Mouse (Mus musculus): Measurements from ENCODE around the gene Plxnb2. TPM values are rescaled to one million over a fixed set of nuclear protein-coding genes. Genes with fewer than 3 reads are reported as not detected.

The Plxnb2 gene
- total and polyA plus RNA-seq, 2 experiments from 2014 or later = 64.7 to 274 TPM

DNA sequence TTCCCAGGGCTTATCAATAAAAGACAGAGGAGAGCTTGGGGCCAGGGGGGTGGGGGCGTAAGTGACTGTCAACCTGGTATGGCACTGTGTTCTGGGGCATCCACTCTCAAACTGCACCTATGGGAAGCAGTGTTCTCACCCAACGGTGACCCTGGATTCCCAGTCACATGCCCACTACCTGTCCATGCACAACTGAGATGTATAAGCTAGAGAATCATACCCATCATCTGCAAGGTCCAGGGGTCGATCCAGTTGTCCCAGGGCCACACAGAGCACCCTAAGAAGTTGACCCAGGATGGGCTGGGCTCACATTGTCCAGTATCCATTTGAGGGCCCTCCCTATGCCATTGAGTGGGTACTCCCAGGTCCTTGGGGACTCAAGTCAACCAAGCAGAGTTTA lies 56.3 kb downstream of the Plxnb2 start:
- no peak for DNase-seq (ENCODE audit: low spot score)
- H3K4me3 ChIP-seq (ENCODE audit: low read length) = no peak overlapping the region
- TF ChIP-seq CTCF (IDR thresholded peaks at IDR 0.05; ENCODE audit: low read depth) = no peak
- H3K27ac ChIP-seq = peak overlapping the region; percentile 93; the same call in 1 of the 2 replicates
- WGBS = 91% methylated on average over 3 of the region's 3 CpGs
- H3K4me2 ChIP-seq (ENCODE audit: low read depth, low read length) = no peak overlapping the region
- no peaks in the 10 kb centered on the region for H3K9me3 ChIP-seq (ENCODE audit: low read length)
- no peaks in the 10 kb centered on the region for H3K36me3 ChIP-seq (ENCODE audit: insufficient read depth, low read length)
- no peak for ATAC-seq
- H3K9ac ChIP-seq (replicated peaks; ENCODE audit: low read length) = peak overlapping the region; percentile 83; the same call in 1 of the 2 replicates
- peaks cover 33% of the 10 kb centered on the region for H3K4me1 ChIP-seq (ENCODE audit: insufficient read depth, low read length)
- no peaks in the 10 kb centered on the region for H3K27me3 ChIP-seq (ENCODE audit: insufficient read depth, low read length)

DNA sequence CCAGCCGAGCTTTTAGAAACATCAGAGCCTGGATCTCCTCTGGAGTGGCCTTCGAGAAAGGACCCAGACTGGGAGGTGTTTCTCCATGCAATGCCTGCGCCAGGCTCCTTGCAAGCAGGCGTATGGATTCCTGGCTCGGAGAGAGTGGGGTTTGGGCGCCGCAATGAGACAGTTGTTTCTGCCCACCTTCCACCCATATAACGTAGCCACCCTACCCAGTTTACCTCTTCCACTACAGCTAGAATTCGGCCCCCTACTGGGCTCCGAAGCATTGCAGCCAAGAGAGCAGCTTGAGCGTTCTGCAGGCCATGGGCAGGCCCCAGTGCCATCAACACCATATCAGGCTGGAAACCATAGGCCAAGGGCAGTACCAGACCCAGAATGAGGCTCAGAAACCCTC lies 57.0 kb downstream of the Plxnb2 start:
- peak; percentile 34; the same call in 1 of the 2 replicates for ATAC-seq
- Histone ChIP-seq H3K4me1 (ENCODE audit: insufficient read depth, low read length) (peaks cover 29% of the 10 kb centered on the region), H3K27ac (peak overlapping the region; percentile 93), H3K4me2 (ENCODE audit: low read depth, low read length) (peak overlapping the region; percentile 85), H3K9ac (replicated peaks; ENCODE audit: low read length) (peak overlapping the region; percentile 83), H3K36me3 (ENCODE audit: insufficient read depth, low read length) (no peaks in the 10 kb centered on the region), H3K9me3 (ENCODE audit: low read length) (no peaks in the 10 kb centered on the region), H3K27me3 (ENCODE audit: insufficient read depth, low read length) (no peaks in the 10 kb centered on the region), H3K4me3 (ENCODE audit: low read length) (peak overlapping the region; percentile 69)
- DNase-seq (ENCODE audit: low spot score) = peak; percentile 74
- 30% methylated on average over 11 of the region's 11 CpGs for WGBS
- peak; percentile 62 for TF ChIP-seq CTCF (IDR thresholded peaks at IDR 0.05; ENCODE audit: low read depth)

GRCm38 (mm10) chr15:89122649-89123366 lies 57.8 kb downstream of the Plxnb2 start, which contains the start of gene Tubgcp6:
Tubgcp6 (minus strand) TSS chr15:89123112.
- Histone ChIP-seq H3K9ac (replicated peaks; ENCODE audit: low read length) (peak within 1 kb of the TSS; percentile 83), H3K27me3 (ENCODE audit: insufficient read depth, low read length) (no peaks in the 10 kb centered on the region), H3K27ac (peak within 1 kb of the TSS; percentile 93), H3K4me1 (ENCODE audit: insufficient read depth, low read length) (peaks cover 26% of the 10 kb centered on the region), H3K4me2 (ENCODE audit: low read depth, low read length) (peak within 1 kb of the TSS; percentile 85), H3K9me3 (ENCODE audit: low read length) (no peaks in the 10 kb centered on the region), H3K36me3 (ENCODE audit: insufficient read depth, low read length) (no peaks in the 10 kb centered on the region), H3K4me3 (ENCODE audit: low read length) (peak within 1 kb of the TSS; percentile 69)
- TF ChIP-seq CTCF (IDR thresholded peaks at IDR 0.05; ENCODE audit: low read depth) = no peak
- WGBS = under 1% methylated on average over 47 of the region's 47 CpGs
- DNase-seq (ENCODE audit: low spot score) (peak; percentile 99), ATAC-seq (peak; percentile 87)

DNA sequence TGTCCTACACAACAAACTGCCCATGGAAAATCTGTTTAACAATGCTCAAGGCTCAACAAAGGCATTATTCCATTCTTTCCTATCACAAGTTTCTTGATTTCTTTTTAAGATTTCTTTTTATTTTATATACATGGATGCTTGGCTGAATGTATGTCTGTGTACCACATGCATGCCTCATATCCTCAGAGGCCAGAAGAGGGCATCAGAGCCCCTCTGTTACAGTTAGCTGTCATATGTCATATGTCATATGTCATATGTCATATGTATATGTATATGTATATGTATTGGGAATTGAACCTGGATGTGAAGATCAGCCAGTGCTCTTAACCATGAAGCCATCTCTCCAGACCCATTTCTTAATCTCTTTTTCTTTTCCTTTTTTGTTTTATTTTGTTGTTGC lies 62.6 kb downstream of the Plxnb2 start:
- ATAC-seq = no peak
- TF ChIP-seq CTCF (IDR thresholded peaks at IDR 0.05; ENCODE audit: low read depth) = peak; percentile 56
- no peak overlapping the region for H3K4me3 ChIP-seq (ENCODE audit: low read length)
- peaks cover 16% of the 10 kb centered on the region for H3K36me3 ChIP-seq (ENCODE audit: insufficient read depth, low read length)
- no peak overlapping the region for H3K4me2 ChIP-seq (ENCODE audit: low read depth, low read length)
- no peaks in the 10 kb centered on the region for H3K9me3 ChIP-seq (ENCODE audit: low read length)
- DNase-seq (ENCODE audit: low spot score) = no peak
- H3K4me1 ChIP-seq (ENCODE audit: insufficient read depth, low read length) = peaks cover 17% of the 10 kb centered on the region
- no peaks in the 10 kb centered on the region for H3K27me3 ChIP-seq (ENCODE audit: insufficient read depth, low read length)
- H3K27ac ChIP-seq = no peak overlapping the region
- H3K9ac ChIP-seq (replicated peaks; ENCODE audit: low read length) = no peak overlapping the region

DNA sequence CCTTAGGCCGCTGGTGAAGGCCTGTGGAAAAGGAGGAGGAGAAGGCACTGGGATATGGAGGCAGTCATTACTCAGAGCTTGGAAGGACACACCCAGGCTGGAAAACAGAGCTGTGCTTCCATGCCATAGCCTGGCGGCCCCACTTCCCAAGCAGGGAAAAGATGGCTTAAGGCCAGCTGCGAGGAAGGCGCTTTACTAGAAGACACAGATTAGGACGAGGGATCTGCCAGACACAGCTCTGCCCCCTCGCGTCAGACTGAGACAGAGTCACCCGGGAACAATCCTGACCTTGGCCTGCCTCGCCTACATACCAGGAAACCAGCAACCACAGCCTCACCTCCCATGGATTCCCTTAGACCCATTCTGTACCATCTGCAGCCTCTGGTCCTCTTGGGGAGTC lies 70.4 kb downstream of the Plxnb2 start:
- Histone ChIP-seq H3K9me3 (ENCODE audit: low read length) (no peaks in the 10 kb centered on the region), H3K27ac (no peak overlapping the region), H3K9ac (replicated peaks; ENCODE audit: low read length) (no peak overlapping the region), H3K4me1 (ENCODE audit: insufficient read depth, low read length) (no peaks in the 10 kb centered on the region), H3K4me3 (ENCODE audit: low read length) (no peak overlapping the region), H3K27me3 (ENCODE audit: insufficient read depth, low read length) (no peaks in the 10 kb centered on the region), H3K4me2 (ENCODE audit: low read depth, low read length) (no peak overlapping the region), H3K36me3 (ENCODE audit: insufficient read depth, low read length) (peaks cover 62% of the 10 kb centered on the region)
- TF ChIP-seq CTCF (IDR thresholded peaks at IDR 0.05; ENCODE audit: low read depth) = no peak
- DNase-seq (ENCODE audit: low spot score) = no peak
- WGBS = 71% methylated on average over 9 of the region's 9 CpGs
- ATAC-seq = no peak

DNA sequence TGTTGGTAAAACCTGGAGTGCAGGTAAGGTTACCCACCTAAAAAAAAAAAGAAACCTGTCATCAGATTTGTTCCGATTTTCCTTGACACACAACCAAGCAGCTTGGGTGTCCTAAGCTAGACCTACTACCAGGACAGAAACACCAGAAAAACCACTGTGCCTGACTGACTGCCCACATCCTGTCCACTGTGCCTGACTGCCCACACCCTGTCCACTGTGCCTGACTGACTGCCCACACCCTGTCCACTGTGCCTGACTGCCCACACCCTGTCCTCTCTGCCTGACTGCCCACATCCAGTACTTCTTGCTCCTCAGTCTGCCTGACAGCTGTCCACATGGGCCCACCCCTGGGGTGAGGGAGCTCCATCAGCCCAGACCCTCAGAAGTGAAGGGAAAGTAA lies 73.6 kb downstream of the Plxnb2 start:
- Histone ChIP-seq H3K27ac (no peak overlapping the region), H3K9me3 (ENCODE audit: low read length) (no peaks in the 10 kb centered on the region), H3K4me2 (ENCODE audit: low read depth, low read length) (no peak overlapping the region), H3K4me3 (ENCODE audit: low read length) (no peak overlapping the region), H3K36me3 (ENCODE audit: insufficient read depth, low read length) (peaks cover 70% of the 10 kb centered on the region), H3K27me3 (ENCODE audit: insufficient read depth, low read length) (no peaks in the 10 kb centered on the region), H3K9ac (replicated peaks; ENCODE audit: low read length) (no peak overlapping the region), H3K4me1 (ENCODE audit: insufficient read depth, low read length) (no peaks in the 10 kb centered on the region)
- DNase-seq (ENCODE audit: low spot score) (no peak), ATAC-seq (no peak)
- WGBS = 96% methylated on average over 1 of the region's 1 CpGs
- no peak for TF ChIP-seq CTCF (IDR thresholded peaks at IDR 0.05; ENCODE audit: low read depth)

- 84% methylated on average over 13 of the region's 13 CpGs for WGBS
- Histone ChIP-seq H3K4me1 (ENCODE audit: insufficient read depth, low read length) (no peaks in the 10 kb centered on the region), H3K9ac (replicated peaks; ENCODE audit: low read length) (no peak overlapping the region), H3K36me3 (ENCODE audit: insufficient read depth, low read length) (peaks cover 73% of the 10 kb centered on the region), H3K27me3 (ENCODE audit: insufficient read depth, low read length) (no peaks in the 10 kb centered on the region), H3K4me3 (ENCODE audit: low read length) (no peak overlapping the region), H3K9me3 (ENCODE audit: low read length) (no peaks in the 10 kb centered on the region), H3K27ac (no peak overlapping the region), H3K4me2 (ENCODE audit: low read depth, low read length) (no peak overlapping the region)
- no peak for DNase-seq (ENCODE audit: low spot score)
- TF ChIP-seq CTCF (IDR thresholded peaks at IDR 0.05; ENCODE audit: low read depth) = no peak
- ATAC-seq = no peak
Measured at GRCm38 (mm10) chr15:89106073-89106472, 74.5 kb downstream of the Plxnb2 start.

Small RNAs within 50 kb of the gene (microRNA-seq; reads per million reads assigned to microRNA genes)
- gene Mir6958 (5.4 to 6.3 reads per million in 2 experiments), gene Mir7118 (0.36 to 0.71 reads per million in 2 experiments)

Other genes with a start within 250 kb of the Plxnb2 start
- 0.11 and 0.16 TPM in 2 replicates for gene Ttll8, start 226.4 kb downstream of the Plxnb2 start, total RNA-seq (2014; rRNA removed)
- 0.14 and 0.45 TPM in 2 replicates for gene Ttll8, start 226.4 kb downstream of the Plxnb2 start, polyA plus RNA-seq (2015; fragmentation: Nextera tagmentation; extraction: Ambion mirVana)
- gene Mlc1, start 201.8 kb downstream of the Plxnb2 start, total RNA-seq (2014; rRNA removed) = 106 and 111 TPM in 2 replicates
- 72.5 and 88.3 TPM in 2 replicates for gene Mlc1, start 201.8 kb downstream of the Plxnb2 start, polyA plus RNA-seq (2015; fragmentation: Nextera tagmentation; extraction: Ambion mirVana)
- not detected in 2 replicates for gene Mov10l1, start 197.9 kb downstream of the Plxnb2 start, total RNA-seq (2014; rRNA removed)
- gene Mov10l1, start 197.9 kb downstream of the Plxnb2 start, polyA plus RNA-seq (2015; fragmentation: Nextera tagmentation; extraction: Ambion mirVana) = not detected in 2 replicates
- gene Panx2, start 121.1 kb downstream of the Plxnb2 start, total RNA-seq (2014; rRNA removed) = 17.9 and 26.5 TPM in 2 replicates
- 8.3 and 9.9 TPM in 2 replicates for gene Panx2, start 121.1 kb downstream of the Plxnb2 start, polyA plus RNA-seq (2015; fragmentation: Nextera tagmentation; extraction: Ambion mirVana)
- 39.1 and 47.8 TPM in 2 replicates for gene Trabd, start 105.7 kb downstream of the Plxnb2 start, total RNA-seq (2014; rRNA removed)
- 26.1 and 26.2 TPM in 2 replicates for gene Trabd, start 105.7 kb downstream of the Plxnb2 start, polyA plus RNA-seq (2015; fragmentation: Nextera tagmentation; extraction: Ambion mirVana)
- 50.1 and 54.7 TPM in 2 replicates for gene Selenoo, start 91.7 kb downstream of the Plxnb2 start, total RNA-seq (2014; rRNA removed)
- 20.4 and 21.9 TPM in 2 replicates for gene Selenoo, start 91.7 kb downstream of the Plxnb2 start, polyA plus RNA-seq (2015; fragmentation: Nextera tagmentation; extraction: Ambion mirVana)
- 50.0 and 54.7 TPM in 2 replicates for gene Tubgcp6, start 57.7 kb downstream of the Plxnb2 start, total RNA-seq (2014; rRNA removed)
- 10.6 and 11.5 TPM in 2 replicates for gene Tubgcp6, start 57.7 kb downstream of the Plxnb2 start, polyA plus RNA-seq (2015; fragmentation: Nextera tagmentation; extraction: Ambion mirVana)
- gene Hdac10, start 52.1 kb downstream of the Plxnb2 start, total RNA-seq (2014; rRNA removed) = 23.5 and 27.1 TPM in 2 replicates
- 19.0 and 19.8 TPM in 2 replicates for gene Hdac10, start 52.1 kb downstream of the Plxnb2 start, polyA plus RNA-seq (2015; fragmentation: Nextera tagmentation; extraction: Ambion mirVana)
- gene Mapk12, start 40.1 kb downstream of the Plxnb2 start, total RNA-seq (2014; rRNA removed) = 3.3 and 4.8 TPM in 2 replicates
- gene Mapk12, start 40.1 kb downstream of the Plxnb2 start, polyA plus RNA-seq (2015; fragmentation: Nextera tagmentation; extraction: Ambion mirVana) = 2.6 and 5.1 TPM in 2 replicates
- gene Mapk11, start 31.2 kb downstream of the Plxnb2 start, total RNA-seq (2014; rRNA removed) = 19.7 and 30.6 TPM in 2 replicates
- gene Mapk11, start 31.2 kb downstream of the Plxnb2 start, polyA plus RNA-seq (2015; fragmentation: Nextera tagmentation; extraction: Ambion mirVana) = 15.8 and 17.8 TPM in 2 replicates
- 73.9 and 79.9 TPM in 2 replicates for gene Dennd6b, start 15.7 kb upstream of the Plxnb2 start, total RNA-seq (2014; rRNA removed)
- gene Dennd6b, start 15.7 kb upstream of the Plxnb2 start, polyA plus RNA-seq (2015; fragmentation: Nextera tagmentation; extraction: Ambion mirVana) = 60.1 and 62.2 TPM in 2 replicates
- 257 and 290 TPM in 2 replicates for gene Ppp6r2, start 30.8 kb upstream of the Plxnb2 start, total RNA-seq (2014; rRNA removed)
- 71.2 and 72.7 TPM in 2 replicates for gene Ppp6r2, start 30.8 kb upstream of the Plxnb2 start, polyA plus RNA-seq (2015; fragmentation: Nextera tagmentation; extraction: Ambion mirVana)
- gene Sbf1, start 134.5 kb upstream of the Plxnb2 start, total RNA-seq (2014; rRNA removed) = 265 and 324 TPM in 2 replicates
- 69.5 and 70.7 TPM in 2 replicates for gene Sbf1, start 134.5 kb upstream of the Plxnb2 start, polyA plus RNA-seq (2015; fragmentation: Nextera tagmentation; extraction: Ambion mirVana)
- gene Adm2, start 141.9 kb upstream of the Plxnb2 start, total RNA-seq (2014; rRNA removed) = not detected in 2 replicates
- gene Adm2, start 141.9 kb upstream of the Plxnb2 start, polyA plus RNA-seq (2015; fragmentation: Nextera tagmentation; extraction: Ambion mirVana) = not detected in 2 replicates
- not detected in 2 replicates for gene Miox, start 153.6 kb upstream of the Plxnb2 start, total RNA-seq (2014; rRNA removed)
- not detected in 2 replicates for gene Miox, start 153.6 kb upstream of the Plxnb2 start, polyA plus RNA-seq (2015; fragmentation: Nextera tagmentation; extraction: Ambion mirVana)
- gene Lmf2, start 174.9 kb upstream of the Plxnb2 start, total RNA-seq (2014; rRNA removed) = 24.9 and 26.2 TPM in 2 replicates
- 30.2 and 34.5 TPM in 2 replicates for gene Lmf2, start 174.9 kb upstream of the Plxnb2 start, polyA plus RNA-seq (2015; fragmentation: Nextera tagmentation; extraction: Ambion mirVana)
- gene Ncaph2, start 174.9 kb upstream of the Plxnb2 start, total RNA-seq (2014; rRNA removed) = 79.1 and 106 TPM in 2 replicates
- gene Ncaph2, start 174.9 kb upstream of the Plxnb2 start, polyA plus RNA-seq (2015; fragmentation: Nextera tagmentation; extraction: Ambion mirVana) = 97.1 and 99.1 TPM in 2 replicates
- gene Sco2, start 193.1 kb upstream of the Plxnb2 start, total RNA-seq (2014; rRNA removed) = 28.5 and 52.6 TPM in 2 replicates
- 22.9 and 24.3 TPM in 2 replicates for gene Sco2, start 193.1 kb upstream of the Plxnb2 start, polyA plus RNA-seq (2015; fragmentation: Nextera tagmentation; extraction: Ambion mirVana)
- gene Tymp, start 196.3 kb upstream of the Plxnb2 start, total RNA-seq (2014; rRNA removed) = 7.8 and 8.9 TPM in 2 replicates
- gene Tymp, start 196.3 kb upstream of the Plxnb2 start, polyA plus RNA-seq (2015; fragmentation: Nextera tagmentation; extraction: Ambion mirVana) = 3.6 and 3.9 TPM in 2 replicates
- 0.43 and 7.2 TPM in 2 replicates for gene Odf3b, start 198.5 kb upstream of the Plxnb2 start, total RNA-seq (2014; rRNA removed)
- gene Odf3b, start 198.5 kb upstream of the Plxnb2 start, polyA plus RNA-seq (2015; fragmentation: Nextera tagmentation; extraction: Ambion mirVana) = 5.4 and 7.0 TPM in 2 replicates
- gene Klhdc7b, start 204.1 kb upstream of the Plxnb2 start, total RNA-seq (2014; rRNA removed) = 0.26 and 0.40 TPM in 2 replicates
- gene Klhdc7b, start 204.1 kb upstream of the Plxnb2 start, polyA plus RNA-seq (2015; fragmentation: Nextera tagmentation; extraction: Ambion mirVana) = 0.04 TPM in 1 of 2 replicates, not detected in the other
- gene Syce3, start 229.7 kb upstream of the Plxnb2 start, total RNA-seq (2014; rRNA removed) = not detected in 2 replicates
- not detected in 2 replicates for gene Syce3, start 229.7 kb upstream of the Plxnb2 start, polyA plus RNA-seq (2015; fragmentation: Nextera tagmentation; extraction: Ambion mirVana)
- gene Cpt1b, start 245.1 kb upstream of the Plxnb2 start, total RNA-seq (2014; rRNA removed) = 3.4 and 4.7 TPM in 2 replicates
- gene Cpt1b, start 245.1 kb upstream of the Plxnb2 start, polyA plus RNA-seq (2015; fragmentation: Nextera tagmentation; extraction: Ambion mirVana) = 1.6 and 2.4 TPM in 2 replicates
- 0.65 and 1.3 TPM in 2 replicates for gene C730034F03Rik, start 248.8 kb upstream of the Plxnb2 start, total RNA-seq (2014; rRNA removed)
- 2.8 and 3.3 TPM in 2 replicates for gene C730034F03Rik, start 248.8 kb upstream of the Plxnb2 start, polyA plus RNA-seq (2015; fragmentation: Nextera tagmentation; extraction: Ambion mirVana)
- 1.6 and 1.8 TPM in 2 replicates for gene Gm44502, start 248.9 kb upstream of the Plxnb2 start, total RNA-seq (2014; rRNA removed)
- gene Gm44502, start 248.9 kb upstream of the Plxnb2 start, polyA plus RNA-seq (2015; fragmentation: Nextera tagmentation; extraction: Ambion mirVana) = not detected in 2 replicates
- 57.6 and 65.4 TPM in 2 replicates for gene Chkb, start 249.1 kb upstream of the Plxnb2 start, total RNA-seq (2014; rRNA removed)
- 105 and 109 TPM in 2 replicates for gene Chkb, start 249.1 kb upstream of the Plxnb2 start, polyA plus RNA-seq (2015; fragmentation: Nextera tagmentation; extraction: Ambion mirVana)

Measured in hindbrain, postnatal 0 days (tissue).